In the genomic region with DNA sequence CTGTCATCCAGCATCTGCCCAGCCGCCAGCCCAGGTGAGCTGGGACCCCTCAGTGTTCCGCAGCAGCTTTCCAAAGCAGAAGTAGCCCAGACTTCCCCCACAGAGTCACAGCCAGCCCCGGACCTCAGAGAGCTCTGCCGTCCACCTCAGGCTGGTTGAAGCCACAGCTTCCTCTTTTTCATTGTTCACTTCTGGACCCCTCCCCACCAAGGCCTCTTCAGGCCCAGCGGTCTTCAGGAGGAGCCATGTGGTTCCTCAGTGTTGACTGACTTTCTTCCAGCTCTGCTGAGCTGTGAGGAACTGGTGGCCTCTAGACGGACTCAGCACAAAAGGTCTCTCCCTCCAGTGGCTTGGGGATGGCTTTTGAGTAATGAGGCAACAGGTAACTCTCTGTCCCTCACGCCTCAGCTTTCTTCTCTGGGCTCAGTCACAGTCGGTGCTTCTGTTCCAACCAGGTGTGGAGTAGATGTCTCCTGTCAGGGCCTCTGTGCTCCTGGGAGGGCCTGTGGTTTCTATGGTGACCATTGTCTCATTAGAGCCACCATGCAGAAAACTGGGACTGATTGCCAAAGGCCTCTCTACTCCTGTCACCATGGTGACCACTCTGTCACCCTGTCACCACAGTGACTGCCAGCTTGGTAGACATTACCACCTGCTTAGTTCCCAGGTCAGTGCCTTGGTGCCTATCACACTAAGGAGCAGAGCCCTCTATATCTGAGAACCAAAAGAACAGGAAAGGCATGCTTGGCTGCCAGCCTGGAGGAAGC, we compare ENCODE assay signal across 9 mouse cellular contexts. TPM values are rescaled to one million over a fixed set of nuclear protein-coding genes. Genes with fewer than 3 reads are reported as not detected.
DNase-seq lines count a peak whose midpoint lies in the region; ATAC-seq and TF ChIP-seq lines count a peak whose summit lies in the region.
"Had no signal": no experiment of that assay in that cellular context is flagged by ENCODE, and none has a peak within 500 bp of the region (broad histone marks: within the 10 kb centered on the region; RNA-seq: fewer than 3 reads in every experiment).

A gene (minus strand): TSS at position 496 of the 767 bp plus-strand sequence.

- TF ChIP-seq POLR2A in lung, adult 2 months (IDR thresholded peaks at IDR 0.05; ENCODE audit: borderline replicate concordance, extremely low read depth, low read depth, low read length): no peak
- TF ChIP-seq POLR2A in cerebellum, adult 2 months (IDR thresholded peaks at IDR 0.05; ENCODE audit: borderline replicate concordance, insufficient read depth, low read length): no peak

- H3K4me2 ChIP-seq in lung, embryonic 16.5 days (ENCODE audit: low read depth, low read length): no peak within 1 kb of the TSS
- H3K4me2 ChIP-seq in embryonic facial prominence, embryonic 13.5 days: 0 out of 2 replicates have a peak within 1 kb of the TSS, but pooled peaks have one; percentile 5
- H3K4me2 ChIP-seq in intestine, postnatal 0 days (replicated peaks; ENCODE audit: low read depth): no peak within 1 kb of the TSS
- H3K4me2 ChIP-seq: limb, embryonic 15.5 days had no signal

- peak; percentile 53; the same call in 1 of the 2 replicates for ATAC-seq in lung, embryonic 16.5 days (ENCODE audit: low read depth)
- 0 out of 2 replicates have a peak, but pooled peaks have one; percentile 29 for ATAC-seq in embryonic facial prominence, embryonic 13.5 days (ENCODE audit: insufficient number of reproducible peaks, insufficient read depth, low FRiP score, low TSS enrichment, low read depth)
- ATAC-seq in intestine, postnatal 0 days: peak; percentile 19; the same call in 1 of the 2 replicates

- no peaks in the 10 kb centered on the region for H3K27me3 ChIP-seq in lung, embryonic 16.5 days (ENCODE audit: control insufficient read depth, insufficient read depth, low read depth, low read length)
- no peaks in the 10 kb centered on the region for H3K27me3 ChIP-seq in embryonic facial prominence, embryonic 13.5 days
- no peaks in the 10 kb centered on the region for H3K27me3 ChIP-seq in intestine, postnatal 0 days (replicated peaks; ENCODE audit: control insufficient read depth, insufficient read depth, low read length)
- no peaks in the 10 kb centered on the region for H3K27me3 ChIP-seq in cerebellum, adult 2 months (ENCODE audit: control insufficient read depth, insufficient read depth, low read length)
- H3K27me3 ChIP-seq: limb, embryonic 15.5 days had no signal

- H3K9me3 ChIP-seq in lung, embryonic 16.5 days (ENCODE audit: control insufficient read depth, low read length): no peaks in the 10 kb centered on the region
- no peaks in the 10 kb centered on the region for H3K9me3 ChIP-seq in embryonic facial prominence, embryonic 13.5 days
- no peaks in the 10 kb centered on the region for H3K9me3 ChIP-seq in intestine, postnatal 0 days (ENCODE audit: control insufficient read depth)
- H3K9me3 ChIP-seq: limb, embryonic 15.5 days had no signal

- no peak for DNase-seq in lung, adult 2 months
- peak; percentile 78 for DNase-seq in retina, embryonic 14.5 days (ENCODE audit: low spot score)
- no peak for DNase-seq in thymus, postnatal 36 days
- no peak for DNase-seq in frontal cortex, postnatal 25 days (ENCODE audit: low spot score in 2 of 2)
- no peak for DNase-seq in cerebellum, adult 2 months

- H3K4me3 ChIP-seq in lung, embryonic 16.5 days (ENCODE audit: low read length): no peak within 1 kb of the TSS
- no peak within 1 kb of the TSS for H3K4me3 ChIP-seq in lung, adult 2 months (replicated peaks; ENCODE audit: extremely low read depth, low read depth, low read length)
- no peak within 1 kb of the TSS for H3K4me3 ChIP-seq in embryonic facial prominence, embryonic 13.5 days
- no peak within 1 kb of the TSS for H3K4me3 ChIP-seq in intestine, postnatal 0 days (ENCODE audit: low read depth, low read length)
- no peak within 1 kb of the TSS for H3K4me3 ChIP-seq in cerebellum, adult 2 months (replicated peaks; ENCODE audit: insufficient read depth, low read depth, low read length)
- H3K4me3 ChIP-seq: limb, embryonic 15.5 days had no signal

- no peaks in the 10 kb centered on the region for H3K36me3 ChIP-seq in lung, embryonic 16.5 days (ENCODE audit: control insufficient read depth, insufficient read depth, low read length)
- no peaks in the 10 kb centered on the region for H3K36me3 ChIP-seq in embryonic facial prominence, embryonic 13.5 days
- H3K36me3 ChIP-seq in intestine, postnatal 0 days (ENCODE audit: control insufficient read depth, insufficient read depth): no peaks in the 10 kb centered on the region
- H3K36me3 ChIP-seq: limb, embryonic 15.5 days had no signal

- H3K9ac ChIP-seq in lung, embryonic 16.5 days (ENCODE audit: low read length): no peak within 1 kb of the TSS
- H3K9ac ChIP-seq in embryonic facial prominence, embryonic 13.5 days: peak within 1 kb of the TSS; percentile 36; the same call in 1 of the 2 replicates
- H3K9ac ChIP-seq in intestine, postnatal 0 days (ENCODE audit: low read depth, low read length): no peak within 1 kb of the TSS
- H3K9ac ChIP-seq: limb, embryonic 15.5 days had no signal

- 0 out of 2 replicates have a peak within 1 kb of the TSS, but pooled peaks have one; percentile 10 for H3K27ac ChIP-seq in lung, embryonic 16.5 days (ENCODE audit: low read length)
- H3K27ac ChIP-seq in embryonic facial prominence, embryonic 13.5 days: peak within 1 kb of the TSS; percentile 64
- no peak within 1 kb of the TSS for H3K27ac ChIP-seq in intestine, postnatal 0 days (ENCODE audit: low read depth, low read length)
- no peak within 1 kb of the TSS for H3K27ac ChIP-seq in cerebellum, adult 2 months (ENCODE audit: insufficient read depth, low read length)

- TF ChIP-seq CTCF in lung, adult 2 months (IDR thresholded peaks at IDR 0.05; ENCODE audit: insufficient read depth, low read length): no peak
- no peak for TF ChIP-seq CTCF in intestine, postnatal 0 days (IDR thresholded peaks at IDR 0.05; ENCODE audit: low read depth)
- TF ChIP-seq CTCF in cerebellum, adult 2 months (IDR thresholded peaks at IDR 0.05; ENCODE audit: borderline replicate concordance, insufficient read depth, low read depth, low read length): no peak

- H3K4me1 ChIP-seq in lung, embryonic 16.5 days (replicated peaks; ENCODE audit: control insufficient read depth, insufficient read depth, low read length): peaks cover 11% of the 10 kb centered on the region
- H3K4me1 ChIP-seq in lung, adult 2 months (ENCODE audit: control insufficient read depth, insufficient read depth, low read length): peaks cover under 1% of the 10 kb centered on the region; the same call in 1 of the 2 replicates
- peaks cover 18% of the 10 kb centered on the region for H3K4me1 ChIP-seq in embryonic facial prominence, embryonic 13.5 days
- 0 out of 2 replicates have a peak, but pooled peaks cover 4% of the 10 kb centered on the region for H3K4me1 ChIP-seq in intestine, postnatal 0 days (replicated peaks; ENCODE audit: control insufficient read depth, insufficient read depth, low read length)
- no peaks in the 10 kb centered on the region; the same call in 1 of the 2 replicates for H3K4me1 ChIP-seq in cerebellum, adult 2 months (ENCODE audit: control insufficient read depth, insufficient read depth, low read length)

- WGBS in lung, embryonic 16.5 days: 54% methylated on average over 8 of the region's 8 CpGs
- WGBS in lung, adult 2 months: 51% methylated on average over 8 of the region's 8 CpGs
- WGBS in embryonic facial prominence, embryonic 13.5 days: 72% methylated on average over 8 of the region's 8 CpGs
- 62% methylated on average over 8 of the region's 8 CpGs for WGBS in intestine, postnatal 0 days
- WGBS in cerebellum, adult 2 months: 43% methylated on average over 8 of the region's 8 CpGs

RNA-seq across cellular contexts. Expression of the gene that starts here (rescaled TPM):
- polyA plus RNA-seq in lung, embryonic 16.5 days (2015; fragmentation: Nextera tagmentation; extraction: Ambion mirVana): 1.3 and 1.6 TPM in 2 replicates
- 0.98 and 1.3 TPM in 2 replicates for polyA plus RNA-seq in lung, adult 2 months (2012; rRNA removed)
- polyA plus RNA-seq in embryonic facial prominence, embryonic 13.5 days (2015; fragmentation: Nextera tagmentation; extraction: Ambion mirVana): 2.1 and 2.4 TPM in 2 replicates
- polyA plus RNA-seq in intestine, postnatal 0 days (2015; fragmentation: Nextera tagmentation; extraction: Ambion mirVana): 0.44 TPM in 2 replicates
- polyA plus RNA-seq in cerebellum, adult 2 months (2012; rRNA removed): 0.74 and 1.1 TPM in 2 replicates

Comparison
In these comparisons a context has a peak if more than half of its experiments do, and no peak if none do; other contexts are left out.
1. Peak in ATAC-seq in intestine, postnatal 0 days; RNA of the gene not detected or under 1 TPM.
2. H3K27ac ChIP-seq: peak in lung, embryonic 16.5 days (single experiment) and embryonic facial prominence, embryonic 13.5 days (single experiment); none in intestine, postnatal 0 days (single experiment) and cerebellum, adult 2 months (single experiment).
3. Peak in every context shown above with its lines, with median percentiles within 50 percentile points of each other: ATAC-seq.